Mouse (Mus musculus): ENCODE measurements around the gene Sec22c. TPM values are rescaled to one million over a fixed set of nuclear protein-coding genes. Genes with fewer than 3 reads are reported as not detected.

Sec22c gene
- polyA plus RNA-seq, 1 experiment from 2014 or later = 4.7 TPM

GRCm38 (mm10) chr9:121697150-121698049 lies 7.9 kb downstream of the Sec22c start:
- ATAC-seq (replicated peaks; ENCODE audit: low FRiP score) (no peak; the same call in 1 of the 2 replicates), DNase-seq (ENCODE audit: low spot score) (no peak)
- H3K27ac ChIP-seq (ENCODE audit: low read depth, low read length) = no peak overlapping the region
- no peaks in the 10 kb centered on the region for H3K27me3 ChIP-seq (replicated peaks; ENCODE audit: control insufficient read depth, insufficient read depth, low read length)
- 95% methylated on average over 1 of the region's 1 CpGs for WGBS
- H3K4me3 ChIP-seq (ENCODE audit: low read depth, low read length) = no peak overlapping the region
- H3K36me3 ChIP-seq (ENCODE audit: control insufficient read depth, insufficient read depth, low read length) = no peaks in the 10 kb centered on the region
- H3K9me3 ChIP-seq (ENCODE audit: control insufficient read depth, low read length) = no peaks in the 10 kb centered on the region
- H3K4me2 ChIP-seq = no peak overlapping the region
- no peaks in the 10 kb centered on the region for H3K4me1 ChIP-seq (replicated peaks; ENCODE audit: control insufficient read depth, insufficient read depth, low read length)
- no peak overlapping the region for H3K9ac ChIP-seq (ENCODE audit: low read depth, low read length)

- ATAC-seq (replicated peaks; ENCODE audit: low FRiP score) = no peak
- WGBS = 91% methylated on average over 9 of the region's 9 CpGs
- Histone ChIP-seq H3K27ac (ENCODE audit: low read depth, low read length) (no peak overlapping the region), H3K4me1 (replicated peaks; ENCODE audit: control insufficient read depth, insufficient read depth, low read length) (no peaks in the 10 kb centered on the region), H3K36me3 (ENCODE audit: control insufficient read depth, insufficient read depth, low read length) (no peaks in the 10 kb centered on the region), H3K27me3 (replicated peaks; ENCODE audit: control insufficient read depth, insufficient read depth, low read length) (no peaks in the 10 kb centered on the region), H3K4me2 (no peak overlapping the region), H3K9me3 (ENCODE audit: control insufficient read depth, low read length) (no peaks in the 10 kb centered on the region), H3K9ac (ENCODE audit: low read depth, low read length) (no peak overlapping the region), H3K4me3 (ENCODE audit: low read depth, low read length) (no peak overlapping the region)
- no peak for DNase-seq (ENCODE audit: low spot score)
Measured at GRCm38 (mm10) chr9:121696626-121697025, 8.7 kb downstream of the Sec22c start.

- Histone ChIP-seq H3K4me2 (no peak overlapping the region), H3K4me1 (replicated peaks; ENCODE audit: control insufficient read depth, insufficient read depth, low read length) (no peaks in the 10 kb centered on the region), H3K36me3 (ENCODE audit: control insufficient read depth, insufficient read depth, low read length) (no peaks in the 10 kb centered on the region), H3K27ac (ENCODE audit: low read depth, low read length) (no peak overlapping the region), H3K4me3 (ENCODE audit: low read depth, low read length) (no peak overlapping the region), H3K27me3 (replicated peaks; ENCODE audit: control insufficient read depth, insufficient read depth, low read length) (no peaks in the 10 kb centered on the region), H3K9ac (ENCODE audit: low read depth, low read length) (no peak overlapping the region), H3K9me3 (ENCODE audit: control insufficient read depth, low read length) (no peaks in the 10 kb centered on the region)
- 73% methylated on average over 12 of the region's 12 CpGs for WGBS
- DNase-seq (ENCODE audit: low spot score) = no peak
- no peak for ATAC-seq (replicated peaks; ENCODE audit: low FRiP score)
Measured at GRCm38 (mm10) chr9:121694736-121695135, 10.6 kb downstream of the Sec22c start.

GRCm38 (mm10) chr9:121690734-121691133 lies 14.6 kb downstream of the Sec22c start:
- Histone ChIP-seq H3K4me3 (ENCODE audit: low read depth, low read length) (no peak overlapping the region), H3K9me3 (ENCODE audit: control insufficient read depth, low read length) (no peaks in the 10 kb centered on the region), H3K36me3 (ENCODE audit: control insufficient read depth, insufficient read depth, low read length) (peaks cover 3% of the 10 kb centered on the region; the same call in 1 of the 2 replicates), H3K27me3 (replicated peaks; ENCODE audit: control insufficient read depth, insufficient read depth, low read length) (no peaks in the 10 kb centered on the region), H3K4me2 (no peak overlapping the region), H3K27ac (ENCODE audit: low read depth, low read length) (no peak overlapping the region), H3K9ac (ENCODE audit: low read depth, low read length) (no peak overlapping the region), H3K4me1 (replicated peaks; ENCODE audit: control insufficient read depth, insufficient read depth, low read length) (no peaks in the 10 kb centered on the region)
- 87% methylated on average over 7 of the region's 7 CpGs for WGBS
- no peak for DNase-seq (ENCODE audit: low spot score)
- no peak for ATAC-seq (replicated peaks; ENCODE audit: low FRiP score)

- ATAC-seq (replicated peaks; ENCODE audit: low FRiP score) (no peak), DNase-seq (ENCODE audit: low spot score) (no peak)
- Histone ChIP-seq H3K36me3 (ENCODE audit: control insufficient read depth, insufficient read depth, low read length) (peaks cover 5% of the 10 kb centered on the region; the same call in 1 of the 2 replicates), H3K27ac (ENCODE audit: low read depth, low read length) (no peak overlapping the region), H3K9me3 (ENCODE audit: control insufficient read depth, low read length) (no peaks in the 10 kb centered on the region), H3K4me3 (ENCODE audit: low read depth, low read length) (no peak overlapping the region), H3K27me3 (replicated peaks; ENCODE audit: control insufficient read depth, insufficient read depth, low read length) (no peaks in the 10 kb centered on the region), H3K9ac (ENCODE audit: low read depth, low read length) (no peak overlapping the region), H3K4me1 (replicated peaks; ENCODE audit: control insufficient read depth, insufficient read depth, low read length) (no peaks in the 10 kb centered on the region), H3K4me2 (no peak overlapping the region)
- WGBS = 89% methylated on average over 15 of the region's 15 CpGs
Measured at GRCm38 (mm10) chr9:121690200-121690651, 15.1 kb downstream of the Sec22c start.

- H3K9me3 ChIP-seq (ENCODE audit: control insufficient read depth, low read length) = no peaks in the 10 kb centered on the region
- no peak for ATAC-seq (replicated peaks; ENCODE audit: low FRiP score)
- 72% methylated on average over 7 of the region's 7 CpGs for WGBS
Measured at GRCm38 (mm10) chr9:121684702-121685101, 20.6 kb downstream of the Sec22c start.

GRCm38 (mm10) chr9:121682037-121682680 lies 23.1 kb downstream of the Sec22c start:
- Histone ChIP-seq H3K4me1 (replicated peaks; ENCODE audit: control insufficient read depth, insufficient read depth, low read length) (peaks cover 4% of the 10 kb centered on the region; the same call in 1 of the 2 replicates), H3K4me2 (no peak overlapping the region), H3K27ac (ENCODE audit: low read depth, low read length) (no peak overlapping the region), H3K36me3 (ENCODE audit: control insufficient read depth, insufficient read depth, low read length) (peaks cover 2% of the 10 kb centered on the region; the same call in 1 of the 2 replicates), H3K4me3 (ENCODE audit: low read depth, low read length) (no peak overlapping the region), H3K9me3 (ENCODE audit: control insufficient read depth, low read length) (no peaks in the 10 kb centered on the region), H3K27me3 (replicated peaks; ENCODE audit: control insufficient read depth, insufficient read depth, low read length) (peaks cover 3% of the 10 kb centered on the region; the same call in 1 of the 2 replicates), H3K9ac (ENCODE audit: low read depth, low read length) (no peak overlapping the region)
- 69% methylated on average over 18 of the region's 18 CpGs for whole genome bisulfite sequencing
- no peak for DNase-seq (ENCODE audit: low spot score)
- ATAC-seq (replicated peaks; ENCODE audit: low FRiP score) = no peak

More at GRCm38 (mm10) chr9:121684702-121685101, 20.6 kb downstream of the Sec22c start:
- DNase-seq (ENCODE audit: low spot score) = no peak
- no peak overlapping the region for H3K4me2 ChIP-seq
- H3K4me3 ChIP-seq (ENCODE audit: low read depth, low read length) = no peak overlapping the region
- no peak overlapping the region for H3K9ac ChIP-seq (ENCODE audit: low read depth, low read length)
- no peaks in the 10 kb centered on the region; the same call in 1 of the 2 replicates for H3K27me3 ChIP-seq (replicated peaks; ENCODE audit: control insufficient read depth, insufficient read depth, low read length)
- H3K36me3 ChIP-seq (ENCODE audit: control insufficient read depth, insufficient read depth, low read length) = peaks cover 5% of the 10 kb centered on the region; the same call in 1 of the 2 replicates
- no peaks in the 10 kb centered on the region for H3K4me1 ChIP-seq (replicated peaks; ENCODE audit: control insufficient read depth, insufficient read depth, low read length)
- no peak overlapping the region for H3K27ac ChIP-seq (ENCODE audit: low read depth, low read length)

- WGBS = 66% methylated on average over 8 of the region's 8 CpGs
- peaks cover 2% of the 10 kb centered on the region; the same call in 1 of the 2 replicates for H3K36me3 ChIP-seq (ENCODE audit: control insufficient read depth, insufficient read depth, low read length)
- ATAC-seq (replicated peaks; ENCODE audit: low FRiP score) (no peak), DNase-seq (ENCODE audit: low spot score) (no peak)
- H3K4me1 ChIP-seq (replicated peaks; ENCODE audit: control insufficient read depth, insufficient read depth, low read length) = peaks cover 8% of the 10 kb centered on the region; the same call in 1 of the 2 replicates
- no peak overlapping the region for H3K27ac ChIP-seq (ENCODE audit: low read depth, low read length)
- H3K9me3 ChIP-seq (ENCODE audit: control insufficient read depth, low read length) = no peaks in the 10 kb centered on the region
- no peak overlapping the region for H3K4me3 ChIP-seq (ENCODE audit: low read depth, low read length)
- H3K4me2 ChIP-seq = no peak overlapping the region
- H3K27me3 ChIP-seq (replicated peaks; ENCODE audit: control insufficient read depth, insufficient read depth, low read length) = peaks cover 3% of the 10 kb centered on the region; the same call in 1 of the 2 replicates
- no peak overlapping the region for H3K9ac ChIP-seq (ENCODE audit: low read depth, low read length)
Measured at GRCm38 (mm10) chr9:121681191-121681590, 24.1 kb downstream of the Sec22c start.

All from liver, embryonic 11.5 days (tissue).